Mouse (Mus musculus) 3134 (cell line): ENCODE data around the gene Apba3.

ENCODE experiments used
- DNase-seq: peaks from one replicate; pipeline ENCODE4 v3.0.0-alpha.2; 2011; ENCODE audit warnings: low spot score; ENCODE audit not compliant: insufficient read length; ENCODE audit errors: extremely low read depth

The Apba3 gene

DNA sequence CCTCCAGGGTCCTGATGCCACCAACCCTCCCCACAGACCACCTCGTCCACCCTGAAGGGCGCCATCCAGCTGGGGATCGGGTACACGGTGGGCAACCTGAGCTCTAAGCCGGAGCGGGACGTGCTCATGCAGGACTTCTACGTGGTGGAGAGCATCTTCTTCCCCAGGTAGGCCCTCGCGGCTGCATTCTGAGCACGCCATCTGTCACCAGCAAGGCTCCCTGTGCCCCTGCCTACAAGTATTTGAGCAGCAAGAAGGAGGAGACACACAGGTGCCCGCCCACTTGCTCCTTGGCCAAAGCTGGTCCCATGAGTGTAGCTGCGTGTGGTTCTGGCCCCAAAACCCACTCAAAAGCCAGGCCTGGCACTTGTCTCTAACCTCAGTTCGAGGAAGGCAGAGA is 38.9 kb downstream of the Apba3 start:
- DNase-seq: no peak

DNA sequence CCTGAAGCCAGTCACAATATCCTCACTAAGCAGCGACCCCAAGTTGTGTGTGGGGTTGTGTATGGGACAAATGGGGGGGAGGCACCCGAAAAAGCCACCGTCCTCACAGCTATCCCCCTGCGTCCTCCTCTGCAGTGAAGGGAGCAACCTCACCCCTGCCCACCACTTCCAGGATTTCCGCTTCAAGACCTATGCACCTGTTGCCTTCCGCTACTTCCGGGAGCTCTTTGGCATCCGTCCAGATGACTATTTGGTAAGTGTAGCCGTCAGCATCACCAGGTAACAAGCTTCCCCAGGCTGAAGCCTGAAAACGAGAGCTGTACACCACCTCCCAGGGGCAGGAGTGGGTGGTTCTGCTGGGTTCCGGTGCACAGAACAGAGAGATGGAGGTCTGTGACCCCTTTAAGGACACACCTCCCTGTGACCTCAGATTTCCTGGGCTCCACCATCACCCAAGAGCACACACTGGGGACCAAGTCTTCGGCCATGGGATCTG is 39.5 kb downstream of the Apba3 start:
- no peak for DNase-seq

- DNase-seq: no peak
These were observed 40.3 kb downstream of the Apba3 start for GRCm38 (mm10) chr10:81306837-81307682.

DNA sequence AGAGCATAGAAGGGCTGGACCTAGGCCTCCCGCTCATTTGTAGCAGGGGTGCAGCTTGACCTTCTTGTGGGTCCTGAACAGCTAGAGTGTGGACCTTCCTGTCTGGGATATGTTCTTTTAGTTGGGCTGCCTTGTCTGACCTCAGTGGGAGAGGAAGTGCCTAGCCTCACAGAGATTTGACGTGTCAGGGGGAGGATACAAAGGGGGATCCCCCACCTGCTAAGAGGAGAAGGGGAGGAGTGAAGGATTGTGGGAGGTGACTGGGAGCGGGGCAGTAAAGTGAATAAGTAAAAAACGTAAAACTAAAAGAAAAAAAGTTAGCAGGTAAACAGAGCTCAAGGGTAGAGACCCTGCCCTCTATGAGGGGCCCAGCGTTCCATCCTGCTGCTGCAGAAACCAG is 42.8 kb downstream of the Apba3 start:
- DNase-seq: no peak

- no peak for DNase-seq
These were observed 46.8 kb downstream of the Apba3 start for GRCm38 (mm10) chr10:81313581-81313980.

- no peak for DNase-seq
These were observed 47.4 kb downstream of the Apba3 start for GRCm38 (mm10) chr10:81314201-81314600.

DNA sequence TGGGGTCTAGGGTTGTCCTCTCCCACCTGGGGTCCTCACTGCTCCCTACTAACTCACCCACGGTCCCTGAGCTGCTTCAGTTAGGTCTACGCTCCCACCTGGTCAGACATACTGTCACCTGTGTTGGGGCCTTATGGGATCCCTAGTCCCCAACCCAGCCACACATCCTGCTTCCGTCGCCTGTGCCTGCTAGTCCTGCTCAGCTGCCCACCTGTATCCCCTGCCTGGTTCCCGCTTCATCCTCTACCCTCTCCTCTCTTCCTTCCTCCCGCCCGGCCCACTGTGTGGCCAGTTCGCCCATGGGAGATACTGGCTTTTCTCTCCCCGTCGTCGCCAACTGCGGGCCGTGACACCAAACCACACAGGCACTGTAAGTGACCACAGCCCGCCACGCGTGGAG is 48.8 kb downstream of the Apba3 start:
- DNase-seq: no peak

DNA sequence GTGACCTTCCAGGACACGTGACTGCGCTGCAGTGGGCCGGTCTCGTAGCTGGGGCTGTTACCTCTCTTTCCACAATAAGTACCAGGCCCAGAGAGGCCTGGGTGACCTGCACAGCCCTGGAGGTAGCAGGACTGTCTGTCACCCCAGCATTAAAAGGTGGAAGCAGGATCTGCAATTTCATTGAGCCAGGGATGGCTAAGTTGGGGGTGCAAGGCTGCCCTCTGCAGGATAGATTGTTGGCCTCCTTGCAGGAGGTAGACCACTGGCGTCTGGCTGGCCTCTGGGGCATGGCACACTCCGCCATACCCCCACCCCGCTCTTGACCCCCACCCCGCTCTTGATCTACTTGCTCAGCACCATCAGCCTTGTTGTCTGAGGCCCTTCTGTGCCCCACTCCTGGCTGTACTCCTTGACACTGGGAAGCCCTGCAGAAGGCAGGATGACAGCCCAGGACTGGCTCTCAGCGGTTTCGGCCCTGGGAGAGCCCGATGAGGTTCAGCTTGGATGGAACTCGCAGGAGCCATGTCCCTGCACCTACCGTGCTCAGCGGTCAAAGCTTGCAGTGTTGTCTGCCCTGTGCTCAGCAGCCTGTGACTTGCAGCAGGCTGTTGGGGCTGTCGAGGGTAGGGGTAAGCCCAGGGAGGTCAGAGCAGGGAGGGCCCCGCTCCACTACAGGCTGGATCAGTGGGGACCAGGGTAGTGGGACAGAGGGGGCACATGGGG is 49.7 kb downstream of the Apba3 start:
- DNase-seq: no peak

DNA sequence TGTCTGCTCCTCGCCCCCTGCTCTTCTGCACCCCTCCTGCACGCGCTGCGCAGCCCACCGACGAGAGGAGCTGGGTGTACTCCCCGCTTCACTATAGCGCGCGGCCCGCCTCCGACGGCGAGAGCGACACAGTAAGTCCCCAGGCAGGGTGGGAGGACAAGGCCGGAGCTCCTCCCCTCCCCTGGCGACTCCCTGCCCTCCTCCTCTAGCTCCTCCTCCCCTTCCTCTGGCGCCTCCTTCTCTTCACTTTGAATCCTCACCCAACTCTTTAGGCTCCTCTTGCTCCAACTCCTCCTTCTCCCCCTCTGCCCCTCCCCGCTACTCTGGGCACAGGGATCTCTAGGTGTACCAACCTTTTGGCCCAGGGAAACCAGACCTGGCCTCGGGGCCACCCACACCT is 50.5 kb downstream of the Apba3 start:
- DNase-seq: no peak

GRCm38 (mm10) chr10:81318589-81319329 is 52.0 kb downstream of the Apba3 start:
- DNase-seq: no peak

GRCm38 (mm10) chr10:81319330-81319699 is 52.6 kb downstream of the Apba3 start:
- no peak for DNase-seq

- DNase-seq: no peak
These were observed 53.2 kb downstream of the Apba3 start for GRCm38 (mm10) chr10:81319741-81320549.

DNA sequence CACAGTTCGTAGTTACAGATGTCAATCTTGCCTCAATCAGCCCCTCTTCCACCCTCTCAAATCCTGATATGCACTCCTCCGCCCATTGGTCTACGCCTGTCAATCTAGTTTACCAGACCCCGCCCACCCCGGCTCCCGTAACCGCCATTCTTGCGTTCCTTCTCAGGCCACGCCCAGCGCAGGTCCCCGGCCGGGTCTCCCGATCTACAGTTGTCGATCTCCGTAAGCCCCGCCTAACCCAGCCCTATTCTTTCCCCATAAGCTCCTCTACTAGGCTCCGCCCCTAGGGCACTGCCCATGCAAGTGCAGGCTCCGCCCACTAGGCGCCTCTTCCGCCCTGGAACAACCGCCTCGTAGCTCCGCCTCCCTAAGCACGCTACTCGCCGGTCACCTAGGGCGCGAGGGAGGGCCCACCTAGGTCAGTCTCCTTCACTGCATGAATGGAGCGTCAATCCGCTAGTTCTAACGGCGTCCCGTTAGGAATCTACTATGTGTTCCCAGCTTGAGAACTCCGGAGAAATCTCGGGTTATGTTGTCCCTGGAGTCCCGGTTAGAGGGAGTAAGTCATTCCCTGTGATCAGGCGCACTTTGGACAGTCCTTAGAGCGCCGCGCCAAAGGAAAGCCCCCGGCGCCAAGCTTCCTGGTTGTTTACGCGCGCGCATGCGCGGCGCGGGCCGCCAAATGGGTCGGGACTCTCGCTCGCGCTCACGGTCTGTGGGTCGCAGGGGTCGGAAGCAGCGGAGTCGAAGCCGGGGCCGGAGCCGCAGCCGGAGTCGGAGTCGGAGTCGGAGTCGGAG is 54.0 kb downstream of the Apba3 start, which contains the start of gene Cactin:
Gene Cactin (plus strand): TSS at position 554 of the 798 bp plus-strand sequence.
- DNase-seq: peak; percentile 99

- DNase-seq: no peak
These were observed 54.7 kb downstream of the Apba3 start for GRCm38 (mm10) chr10:81321436-81321835.

DNA sequence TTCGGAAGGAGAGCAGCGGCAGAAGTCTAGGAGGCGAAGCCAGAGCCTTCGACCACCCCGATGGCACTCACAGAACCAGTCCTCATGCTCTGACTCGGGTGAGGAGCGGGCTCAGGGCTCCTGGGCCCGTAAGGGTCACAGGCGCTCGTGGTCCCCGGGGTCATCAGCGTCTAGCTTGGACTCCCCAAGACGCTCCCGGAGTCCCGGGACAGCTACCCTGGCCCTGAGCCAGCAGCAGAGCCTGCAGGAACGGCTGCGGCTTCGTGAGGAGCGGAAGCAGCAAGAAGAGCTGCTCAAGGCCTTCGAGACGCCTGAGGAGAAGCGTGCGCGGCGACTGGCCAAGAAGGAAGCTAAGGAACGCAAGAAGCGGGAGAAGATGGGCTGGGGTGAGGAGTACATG is 55.7 kb downstream of the Apba3 start:
- DNase-seq: no peak
